Mouse (Mus musculus) lung, adult 18-20 months (tissue): Measurements from ENCODE around the gene Phldb1.

Experiments used
- DNase-seq, 2 experiments: peaks; one replicate each; pipeline ENCODE4 v3.0.0; 2022; ENCODE audit warnings: mixed read lengths in 2 of 2

Gene Phldb1

GRCm38 (mm10) chr9:44708925-44709324 is 26.1 kb downstream of the Phldb1 start:
- no peak for DNase-seq

- peak; percentile 83 to 87 for DNase-seq
These were observed 26.6 kb downstream of the Phldb1 start for GRCm38 (mm10) chr9:44708429-44708765.

- DNase-seq, result no peak
These were observed 27.1 kb downstream of the Phldb1 start for GRCm38 (mm10) chr9:44707749-44708428.

- DNase-seq, result no peak
These were observed 35.3 kb downstream of the Phldb1 start for GRCm38 (mm10) chr9:44699730-44700129.

GRCm38 (mm10) chr9:44699196-44699595 is 35.8 kb downstream of the Phldb1 start:
- no peak for DNase-seq

- DNase-seq, result no peak
These were observed 37.1 kb downstream of the Phldb1 start for GRCm38 (mm10) chr9:44697866-44698265.

GRCm38 (mm10) chr9:44693071-44693470 is 41.9 kb downstream of the Phldb1 start:
- DNase-seq, result no peak

- peak; percentile 87 to 92 for DNase-seq
These were observed 43.1 kb downstream of the Phldb1 start for GRCm38 (mm10) chr9:44691671-44692520.

GRCm38 (mm10) chr9:44690641-44691040 is 44.4 kb downstream of the Phldb1 start:
- DNase-seq, result peak in 1 of 2 experiments; percentile 54

- DNase-seq, result no peak
These were observed 47.0 kb downstream of the Phldb1 start for GRCm38 (mm10) chr9:44688013-44688412.

GRCm38 (mm10) chr9:44686638-44687037 is 48.4 kb downstream of the Phldb1 start:
- DNase-seq, result no peak

- peak; percentile 57 to 62 for DNase-seq
These were observed 49.4 kb downstream of the Phldb1 start for GRCm38 (mm10) chr9:44685346-44686330.

GRCm38 (mm10) chr9:44683046-44683445 is 52.0 kb downstream of the Phldb1 start:
- no peak for DNase-seq

GRCm38 (mm10) chr9:44679565-44679964 is 55.4 kb downstream of the Phldb1 start:
- DNase-seq, result no peak

GRCm38 (mm10) chr9:44678288-44678871 is 56.6 kb downstream of the Phldb1 start:
- DNase-seq, result no peak

GRCm38 (mm10) chr9:44673005-44673404 is 62.0 kb downstream of the Phldb1 start, which contains the start of gene Treh:
TSS of gene Treh (plus strand) at chr9:44673233.
- DNase-seq, result no peak

GRCm38 (mm10) chr9:44672291-44672865 is 62.6 kb downstream of the Phldb1 start:
- no peak for DNase-seq

GRCm38 (mm10) chr9:44671416-44671815 is 63.6 kb downstream of the Phldb1 start:
- no peak for DNase-seq

GRCm38 (mm10) chr9:44663706-44664105 is 71.3 kb downstream of the Phldb1 start:
- no peak for DNase-seq

- peak; percentile 54 to 65 for DNase-seq
These were observed 79.6 kb downstream of the Phldb1 start for GRCm38 (mm10) chr9:44655098-44656066.

- DNase-seq, result no peak
These were observed 81.1 kb downstream of the Phldb1 start for GRCm38 (mm10) chr9:44653896-44654295.
